Mouse (Mus musculus): ENCODE data around the gene Gtpbp3. TPM values are rescaled to one million over a fixed set of nuclear protein-coding genes. Genes with fewer than 3 reads are reported as not detected.

Gene Gtpbp3
- polyA plus RNA-seq, 1 experiment from 2014 or later: 16.1 TPM

- H3K36me3 ChIP-seq (ENCODE audit: control insufficient read depth, insufficient read depth, low read length): no peaks in the 10 kb centered on the region
- WGBS: 2% methylated on average over 37 of the region's 37 CpGs
- peak; percentile 91 for ATAC-seq (ENCODE audit: low read depth)
Observed at GRCm38 (mm10) chr8:71537028-71537867, 49.3 kb downstream of the Gtpbp3 start, which contains the start of gene Bst2. Bst2 (minus strand) TSS chr8:71537456.

GRCm38 (mm10) chr8:71542632-71543343 is 54.9 kb downstream of the Gtpbp3 start, which contains the start of gene Mvb12a:
Mvb12a (plus strand) TSS chr8:71542922.
- ATAC-seq (ENCODE audit: low read depth): peak; percentile 97
- Histone ChIP-seq H3K4me3 (ENCODE audit: low read length) (peak within 1 kb of the TSS; percentile 91), H3K9me3 (ENCODE audit: control insufficient read depth, low read length) (no peaks in the 10 kb centered on the region), H3K27me3 (ENCODE audit: control insufficient read depth, insufficient read depth, low read depth, low read length) (no peaks in the 10 kb centered on the region), H3K27ac (ENCODE audit: low read length) (no peak within 1 kb of the TSS), H3K36me3 (ENCODE audit: control insufficient read depth, insufficient read depth, low read length) (peaks cover 7% of the 10 kb centered on the region), H3K4me1 (replicated peaks; ENCODE audit: control insufficient read depth, insufficient read depth, low read length) (peaks cover 11% of the 10 kb centered on the region), H3K9ac (ENCODE audit: low read length) (peak within 1 kb of the TSS; percentile 85), H3K4me2 (ENCODE audit: low read depth, low read length) (peak within 1 kb of the TSS; percentile 94)
- under 1% methylated on average over 48 of the region's 55 CpGs for WGBS

More at GRCm38 (mm10) chr8:71537028-71537867, 49.3 kb downstream of the Gtpbp3 start, which contains the start of gene Bst2:
- Histone ChIP-seq H3K4me2 (ENCODE audit: low read depth, low read length) (peak within 1 kb of the TSS; percentile 73), H3K27ac (ENCODE audit: low read length) (peak within 1 kb of the TSS; percentile 67), H3K27me3 (ENCODE audit: control insufficient read depth, insufficient read depth, low read depth, low read length) (no peaks in the 10 kb centered on the region), H3K9ac (ENCODE audit: low read length) (peak within 1 kb of the TSS; percentile 66), H3K4me3 (ENCODE audit: low read length) (peak within 1 kb of the TSS; percentile 57), H3K4me1 (replicated peaks; ENCODE audit: control insufficient read depth, insufficient read depth, low read length) (peaks cover 5% of the 10 kb centered on the region), H3K9me3 (ENCODE audit: control insufficient read depth, low read length) (no peaks in the 10 kb centered on the region)

- Histone ChIP-seq H3K9ac (ENCODE audit: low read length) (no peak overlapping the region; the same call in 1 of the 2 replicates), H3K27me3 (ENCODE audit: control insufficient read depth, insufficient read depth, low read depth, low read length) (no peaks in the 10 kb centered on the region), H3K4me3 (ENCODE audit: low read length) (peak overlapping the region; percentile 91), H3K36me3 (ENCODE audit: control insufficient read depth, insufficient read depth, low read length) (peaks cover 14% of the 10 kb centered on the region), H3K9me3 (ENCODE audit: control insufficient read depth, low read length) (no peaks in the 10 kb centered on the region), H3K4me2 (ENCODE audit: low read depth, low read length) (peak overlapping the region; percentile 94), H3K4me1 (replicated peaks; ENCODE audit: control insufficient read depth, insufficient read depth, low read length) (peaks cover 7% of the 10 kb centered on the region), H3K27ac (ENCODE audit: low read length) (no peak overlapping the region)
- no peak for ATAC-seq (ENCODE audit: low read depth)
- 79% methylated on average over 9 of the region's 9 CpGs for WGBS
Observed at GRCm38 (mm10) chr8:71543755-71544154, 55.9 kb downstream of the Gtpbp3 start.

- no peak overlapping the region for H3K4me2 ChIP-seq (ENCODE audit: low read depth, low read length)
- no peak for ATAC-seq (ENCODE audit: low read depth)
- no peak overlapping the region for H3K4me3 ChIP-seq (ENCODE audit: low read length)
- H3K27ac ChIP-seq (ENCODE audit: low read length): no peak overlapping the region
- no peak overlapping the region for H3K9ac ChIP-seq (ENCODE audit: low read length)
- H3K4me1 ChIP-seq (replicated peaks; ENCODE audit: control insufficient read depth, insufficient read depth, low read length): peaks cover 7% of the 10 kb centered on the region
- peaks cover 14% of the 10 kb centered on the region for H3K36me3 ChIP-seq (ENCODE audit: control insufficient read depth, insufficient read depth, low read length)
- H3K9me3 ChIP-seq (ENCODE audit: control insufficient read depth, low read length): no peaks in the 10 kb centered on the region
- H3K27me3 ChIP-seq (ENCODE audit: control insufficient read depth, insufficient read depth, low read depth, low read length): no peaks in the 10 kb centered on the region
- 92% methylated on average over 11 of the region's 11 CpGs for WGBS
Observed at GRCm38 (mm10) chr8:71545053-71545452, 57.1 kb downstream of the Gtpbp3 start.

GRCm38 (mm10) chr8:71547590-71547989 is 59.7 kb downstream of the Gtpbp3 start:
- WGBS: 86% methylated on average over 7 of the region's 7 CpGs
- peaks cover 14% of the 10 kb centered on the region for H3K36me3 ChIP-seq (ENCODE audit: control insufficient read depth, insufficient read depth, low read length)
- no peak overlapping the region for H3K4me3 ChIP-seq (ENCODE audit: low read length)
- ATAC-seq (ENCODE audit: low read depth): no peak
- H3K27me3 ChIP-seq (ENCODE audit: control insufficient read depth, insufficient read depth, low read depth, low read length): no peaks in the 10 kb centered on the region
- no peak overlapping the region for H3K27ac ChIP-seq (ENCODE audit: low read length)
- no peaks in the 10 kb centered on the region for H3K9me3 ChIP-seq (ENCODE audit: control insufficient read depth, low read length)
- no peak overlapping the region for H3K4me2 ChIP-seq (ENCODE audit: low read depth, low read length)
- H3K9ac ChIP-seq (ENCODE audit: low read length): no peak overlapping the region
- H3K4me1 ChIP-seq (replicated peaks; ENCODE audit: control insufficient read depth, insufficient read depth, low read length): peaks cover 7% of the 10 kb centered on the region

Other genes starting within 250 kb of the Gtpbp3 start
- gene Myo9b, start 215.4 kb upstream of the Gtpbp3 start, polyA plus RNA-seq (2015; fragmentation: Nextera tagmentation; extraction: Ambion mirVana): 20.3 and 21.2 TPM in 2 replicates
- 58.6 and 67.2 TPM in 2 replicates for gene Haus8, start 215.2 kb upstream of the Gtpbp3 start, polyA plus RNA-seq (2015; fragmentation: Nextera tagmentation; extraction: Ambion mirVana)
- 95.6 and 101 TPM in 2 replicates for gene Use1, start 121.3 kb upstream of the Gtpbp3 start, polyA plus RNA-seq (2015; fragmentation: Nextera tagmentation; extraction: Ambion mirVana)
- gene Ocel1, start 116.8 kb upstream of the Gtpbp3 start, polyA plus RNA-seq (2015; fragmentation: Nextera tagmentation; extraction: Ambion mirVana): 5.9 and 6.3 TPM in 2 replicates
- 36.2 and 39.9 TPM in 2 replicates for gene Nr2f6, start 106.1 kb upstream of the Gtpbp3 start, polyA plus RNA-seq (2015; fragmentation: Nextera tagmentation; extraction: Ambion mirVana)
- gene Ushbp1, start 92.3 kb upstream of the Gtpbp3 start, polyA plus RNA-seq (2015; fragmentation: Nextera tagmentation; extraction: Ambion mirVana): 37.3 and 40.7 TPM in 2 replicates
- 96.9 and 108 TPM in 2 replicates for gene Babam1, start 91.2 kb upstream of the Gtpbp3 start, polyA plus RNA-seq (2015; fragmentation: Nextera tagmentation; extraction: Ambion mirVana)
- gene Ankle1, start 82.1 kb upstream of the Gtpbp3 start, polyA plus RNA-seq (2015; fragmentation: Nextera tagmentation; extraction: Ambion mirVana): 44.9 and 49.4 TPM in 2 replicates
- gene Abhd8, start 24.4 kb upstream of the Gtpbp3 start, polyA plus RNA-seq (2015; fragmentation: Nextera tagmentation; extraction: Ambion mirVana): 36.7 and 37.8 TPM in 2 replicates
- gene Mrpl34, start 23.1 kb upstream of the Gtpbp3 start, polyA plus RNA-seq (2015; fragmentation: Nextera tagmentation; extraction: Ambion mirVana): 136 and 151 TPM in 2 replicates
- 91.9 and 96.3 TPM in 2 replicates for gene Dda1, start 18.9 kb upstream of the Gtpbp3 start, polyA plus RNA-seq (2015; fragmentation: Nextera tagmentation; extraction: Ambion mirVana)
- gene Ano8, start 2.1 kb upstream of the Gtpbp3 start, polyA plus RNA-seq (2015; fragmentation: Nextera tagmentation; extraction: Ambion mirVana): 0.79 and 1.0 TPM in 2 replicates
- gene Plvap, start 23.6 kb downstream of the Gtpbp3 start, polyA plus RNA-seq (2015; fragmentation: Nextera tagmentation; extraction: Ambion mirVana): 130 and 145 TPM in 2 replicates
- 0.23 and 0.58 TPM in 2 replicates for gene Ccdc194, start 37.6 kb downstream of the Gtpbp3 start, polyA plus RNA-seq (2015; fragmentation: Nextera tagmentation; extraction: Ambion mirVana)
- gene Bst2, start 49.4 kb downstream of the Gtpbp3 start, polyA plus RNA-seq (2015; fragmentation: Nextera tagmentation; extraction: Ambion mirVana): 50.4 and 51.1 TPM in 2 replicates
- gene Mvb12a, start 54.8 kb downstream of the Gtpbp3 start, polyA plus RNA-seq (2015; fragmentation: Nextera tagmentation; extraction: Ambion mirVana): 96.3 and 99.5 TPM in 2 replicates
- gene Tmem221, start 70.8 kb downstream of the Gtpbp3 start, polyA plus RNA-seq (2015; fragmentation: Nextera tagmentation; extraction: Ambion mirVana): 4.4 and 4.5 TPM in 2 replicates
- gene Nxnl1, start 78.5 kb downstream of the Gtpbp3 start, polyA plus RNA-seq (2015; fragmentation: Nextera tagmentation; extraction: Ambion mirVana): 0.10 TPM in 1 of 2 replicates, not detected in the other
- 38.4 and 39.5 TPM in 2 replicates for gene Slc27a1, start 80.8 kb downstream of the Gtpbp3 start, polyA plus RNA-seq (2015; fragmentation: Nextera tagmentation; extraction: Ambion mirVana)
- gene Pgls, start 104.1 kb downstream of the Gtpbp3 start, polyA plus RNA-seq (2015; fragmentation: Nextera tagmentation; extraction: Ambion mirVana): 202 and 218 TPM in 2 replicates
- 2.7 and 3.7 TPM in 2 replicates for gene Fam129c, start 109.5 kb downstream of the Gtpbp3 start, polyA plus RNA-seq (2015; fragmentation: Nextera tagmentation; extraction: Ambion mirVana)
- gene Colgalt1, start 122.9 kb downstream of the Gtpbp3 start, polyA plus RNA-seq (2015; fragmentation: Nextera tagmentation; extraction: Ambion mirVana): 70.3 and 72.9 TPM in 2 replicates
- gene Unc13a, start 183.7 kb downstream of the Gtpbp3 start, polyA plus RNA-seq (2015; fragmentation: Nextera tagmentation; extraction: Ambion mirVana): 0.67 and 0.68 TPM in 2 replicates
- 8.9 and 9.1 TPM in 2 replicates for gene Jak3, start 188.2 kb downstream of the Gtpbp3 start, polyA plus RNA-seq (2015; fragmentation: Nextera tagmentation; extraction: Ambion mirVana)
- gene Insl3, start 201.1 kb downstream of the Gtpbp3 start, polyA plus RNA-seq (2015; fragmentation: Nextera tagmentation; extraction: Ambion mirVana): 1.4 and 1.5 TPM in 2 replicates
- 4.4 and 4.6 TPM in 2 replicates for gene B3gnt3, start 213.7 kb downstream of the Gtpbp3 start, polyA plus RNA-seq (2015; fragmentation: Nextera tagmentation; extraction: Ambion mirVana)
- 6.5 and 8.0 TPM in 2 replicates for gene Fcho1, start 237.6 kb downstream of the Gtpbp3 start, polyA plus RNA-seq (2015; fragmentation: Nextera tagmentation; extraction: Ambion mirVana)